Mouse (Mus musculus) MN1 (cell line): ENCODE data around the gene Lipt1.

Experiments used
- DNase-seq: peaks from one replicate; pipeline ENCODE4 v3.0.0-alpha.2; 2016; ENCODE audit warnings: low spot score

Lipt1 gene

DNA sequence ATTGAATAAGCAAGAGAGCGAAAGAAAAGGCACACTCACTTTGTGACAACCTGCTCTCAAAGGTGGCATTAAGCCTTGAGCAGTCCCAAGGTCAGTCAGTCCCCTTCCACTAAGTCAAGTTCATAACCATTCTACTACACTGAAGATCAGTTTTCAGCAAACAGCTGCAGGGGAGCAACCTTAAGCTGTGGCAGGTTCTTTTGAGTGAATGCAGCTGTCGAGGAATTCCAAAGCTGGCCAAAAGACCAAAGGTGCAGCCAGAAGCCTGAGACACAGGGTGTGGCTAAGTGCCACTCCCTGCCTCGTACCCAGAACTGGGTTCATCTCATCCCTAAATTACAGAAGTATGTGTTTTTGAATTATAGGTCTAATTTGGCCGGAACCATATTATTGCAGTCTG is 28.3 kb downstream of the Lipt1 start:
- no peak for DNase-seq

DNA sequence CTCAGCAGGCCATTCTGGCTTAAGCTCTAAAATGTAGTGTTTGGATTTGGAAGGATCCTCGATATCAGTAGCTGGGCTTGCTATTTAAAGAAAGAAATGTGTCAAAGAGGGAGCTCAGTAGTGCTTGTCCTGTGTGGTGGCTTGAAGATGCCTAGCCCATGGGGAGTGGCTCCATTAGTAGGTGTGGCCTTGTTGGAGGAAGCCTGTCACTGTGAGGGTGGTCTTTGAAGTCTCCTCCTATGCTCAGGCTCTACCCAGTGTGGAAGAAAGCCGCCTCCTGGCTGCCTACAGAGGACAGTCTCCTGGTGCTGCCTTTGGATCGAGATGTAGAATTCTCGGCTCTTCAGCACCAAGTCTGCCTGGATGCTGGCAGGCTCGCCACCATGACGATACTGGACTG is 28.8 kb downstream of the Lipt1 start:
- DNase-seq = no peak

DNA sequence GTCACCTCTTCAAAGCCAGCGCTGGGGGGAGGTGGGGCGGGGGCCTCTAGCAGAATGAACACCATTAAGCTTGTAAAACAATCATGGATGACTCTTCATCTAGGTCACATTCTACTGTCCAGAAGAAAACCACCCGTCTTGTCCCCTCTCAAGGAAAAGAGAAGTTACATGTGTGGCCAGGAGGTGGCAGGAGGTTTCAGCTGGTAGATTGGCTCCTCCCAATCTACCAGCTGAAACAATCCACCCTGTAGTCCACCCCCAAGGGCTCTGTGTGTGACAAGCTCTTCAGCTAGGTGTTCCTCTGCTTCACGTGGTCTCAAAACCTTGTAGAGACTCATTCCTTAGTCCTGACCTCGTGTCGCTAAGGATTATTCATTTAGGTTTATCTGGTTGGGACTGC is 31.6 kb downstream of the Lipt1 start:
- peak; percentile 55 for DNase-seq

DNA sequence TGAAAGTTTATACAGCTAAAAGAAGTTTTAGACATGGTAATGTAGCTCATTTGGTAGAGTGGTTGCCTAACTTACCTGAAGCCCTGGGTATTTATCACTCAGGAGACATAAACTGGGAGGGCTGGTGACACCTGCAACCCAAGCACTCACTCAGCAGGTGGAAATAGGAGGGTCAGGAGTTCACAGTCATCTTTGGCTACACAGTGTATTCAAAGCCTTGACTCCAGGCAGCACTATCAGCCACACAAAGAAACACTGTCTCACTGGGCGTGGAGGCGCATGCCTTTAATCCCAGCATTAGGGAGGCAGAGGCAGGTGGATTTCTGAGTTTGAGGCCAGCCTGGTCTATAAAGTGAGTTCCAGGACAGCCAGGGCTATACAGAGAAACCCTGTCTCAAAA is 41.2 kb downstream of the Lipt1 start:
- no peak for DNase-seq

DNA sequence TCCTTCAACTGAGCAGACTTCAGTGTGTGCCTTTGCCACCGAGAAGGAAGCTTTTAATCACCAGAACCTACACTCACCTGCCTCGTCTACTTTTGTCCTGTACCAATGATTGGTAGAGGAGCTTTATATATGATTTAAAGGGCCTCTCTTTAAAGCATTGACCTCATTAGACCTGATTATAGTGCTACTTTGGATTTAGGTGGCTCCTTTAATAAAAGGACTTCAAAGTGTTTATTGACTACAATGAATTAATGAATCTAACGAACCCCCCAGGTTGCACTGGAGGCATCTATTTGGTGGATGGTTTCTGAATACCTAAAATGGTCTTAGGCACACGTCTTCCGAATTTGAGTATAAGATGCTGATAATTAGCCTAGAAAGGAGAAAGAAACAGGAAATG is 44.9 kb downstream of the Lipt1 start, which contains the start of gene Lyg2:
Lyg2 (minus strand) TSS at position 101 of the 400 bp plus-strand sequence.
- no peak for DNase-seq

DNA sequence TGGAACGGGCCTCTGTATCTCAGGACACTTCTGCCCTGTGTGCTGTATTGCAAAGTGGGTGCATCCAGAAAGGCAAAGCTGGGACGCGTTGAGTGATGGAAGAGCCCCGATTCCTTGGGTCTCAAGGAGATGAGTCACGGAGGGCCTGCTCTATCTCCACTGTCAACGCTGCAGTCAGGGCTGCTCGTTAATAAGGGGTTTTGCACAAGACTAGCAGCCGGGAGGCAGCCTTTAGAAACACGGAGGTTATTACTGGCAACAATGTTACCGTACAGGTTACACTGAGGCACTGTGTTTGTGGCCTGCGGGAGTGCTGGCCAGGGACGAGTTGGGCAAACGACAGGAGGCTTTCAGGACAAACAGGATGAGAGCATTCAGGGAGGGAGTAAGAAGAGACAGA is 46.1 kb downstream of the Lipt1 start:
- peak; percentile 65 for DNase-seq

DNA sequence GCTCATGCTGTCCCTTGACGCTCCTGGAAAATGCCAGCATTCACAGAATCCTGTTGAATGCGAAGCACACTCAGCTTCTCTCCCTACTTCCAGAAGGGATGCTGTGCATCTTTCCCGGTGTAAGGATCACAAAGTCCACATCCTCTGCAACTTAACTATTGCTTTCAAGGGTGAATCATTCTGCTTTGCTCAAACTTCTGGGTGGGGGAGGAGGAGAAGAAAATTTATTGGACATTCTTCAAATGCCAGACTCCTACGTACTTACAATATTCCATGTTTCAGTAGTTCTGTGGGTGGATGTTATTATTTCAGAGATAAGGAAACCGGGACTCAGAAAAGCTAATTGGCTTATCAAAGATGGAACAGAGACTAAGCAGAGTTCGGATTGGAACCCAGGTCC is 46.6 kb downstream of the Lipt1 start:
- DNase-seq = no peak

DNA sequence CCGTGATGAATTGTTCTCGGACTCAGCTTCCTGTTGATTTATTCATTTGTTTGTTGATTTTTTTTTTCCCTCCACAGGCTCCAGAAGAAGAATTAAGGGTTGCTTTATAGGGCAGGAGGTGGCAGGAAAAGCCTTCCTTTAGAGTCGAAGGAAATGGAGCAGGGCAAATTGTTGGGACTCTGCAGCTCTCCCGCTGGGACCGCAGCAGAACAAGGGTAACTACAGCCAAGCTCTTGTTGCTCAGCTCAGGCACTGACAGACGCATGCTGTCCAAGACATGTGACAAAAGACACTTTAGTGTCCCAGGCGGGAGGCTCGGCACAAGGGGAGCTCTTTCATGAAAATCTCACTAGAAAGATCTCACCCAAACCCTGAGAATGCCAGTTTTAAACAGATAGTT is 51.0 kb downstream of the Lipt1 start:
- DNase-seq = no peak
